Mouse (Mus musculus): ENCODE measurements around the gene Cfap43. TPM values are rescaled to one million over a fixed set of nuclear protein-coding genes. Genes with fewer than 3 reads are reported as not detected.

Cfap43 gene
- total RNA-seq, 1 experiment: 1.5 TPM

DNA sequence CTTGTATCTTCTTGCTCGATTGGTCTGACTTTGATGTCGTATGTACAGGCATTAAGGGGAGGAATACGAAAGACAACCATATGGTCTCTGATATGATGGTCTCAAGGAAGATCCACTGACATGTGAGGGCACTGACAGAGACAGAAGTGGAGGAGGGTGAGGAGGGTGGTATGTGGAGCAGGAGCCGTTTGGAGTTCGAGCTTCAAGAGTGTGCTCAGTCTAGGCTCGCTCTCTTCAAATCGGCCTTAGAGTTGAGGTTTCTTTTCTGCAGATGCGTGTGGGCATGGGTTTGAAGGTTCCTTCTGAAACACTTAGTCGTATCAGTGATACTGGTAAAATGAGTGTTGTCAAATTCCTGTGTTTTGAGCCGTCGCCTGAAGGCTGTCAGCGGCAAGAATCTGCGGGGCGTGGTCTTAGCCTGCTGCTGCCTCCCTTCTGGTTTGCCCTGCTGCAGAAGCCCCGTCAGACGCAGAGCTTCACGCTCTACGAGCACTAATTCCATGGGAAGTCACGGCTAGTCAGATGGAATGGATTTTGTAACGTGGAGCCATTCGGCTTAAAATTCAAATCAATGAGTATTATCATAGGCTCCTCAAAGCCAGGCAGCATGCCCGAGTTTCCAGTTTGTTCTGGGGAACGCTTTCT lies 27.9 kb upstream of the Cfap43 start:
- TF ChIP-seq HCFC1 (IDR thresholded peaks at IDR 0.05; ENCODE audit: borderline replicate concordance, insufficient read depth, low read length) (no peak), ZC3H11A (IDR thresholded peaks at IDR 0.05; ENCODE audit: borderline replicate concordance, low read depth, low read length) (no peak), CHD2 (IDR thresholded peaks at IDR 0.05; ENCODE audit: low read depth, low read length) (no peak), ZNF384 (IDR thresholded peaks at IDR 0.05; ENCODE audit: low read depth, low read length) (no peak), MAFK (IDR thresholded peaks at IDR 0.05; ENCODE audit: insufficient read depth, low read depth, low read length) (no peak)
- Histone ChIP-seq H3K36me3 (ENCODE audit: control insufficient read depth, insufficient read depth, low read length, poor library complexity, severe bottlenecking) (no peaks in the 10 kb centered on the region), H3K9ac (ENCODE audit: insufficient read depth, low read depth, low read length, poor library complexity, severe bottlenecking) (no peak overlapping the region), H3K9me3 (ENCODE audit: control insufficient read depth, insufficient read depth, low read depth, low read length) (no peaks in the 10 kb centered on the region), H3K4me3 (ENCODE audit: insufficient read depth in 1 of 2, low read depth in 1 of 2, low read length in 2 of 2, poor library complexity in 1 of 2, severe bottlenecking in 1 of 2) (no peak overlapping the region), H3K4me1 (ENCODE audit: control insufficient read depth in 2 of 2, insufficient read depth in 2 of 2, low read length in 2 of 2, poor library complexity in 1 of 2) (no peaks in the 10 kb centered on the region), H3K27ac (ENCODE audit: insufficient read depth, low read depth, low read length, poor library complexity, severe bottlenecking) (no peak overlapping the region)
- no peak for DNase-seq (ENCODE audit: low read depth, low spot score)
- in situ Hi-C loops (cut with MboI; ENCODE audit: low sequenced_read_pairs in 2 of 2, unreplicated experiment in 2 of 2): no loop called here

DNA sequence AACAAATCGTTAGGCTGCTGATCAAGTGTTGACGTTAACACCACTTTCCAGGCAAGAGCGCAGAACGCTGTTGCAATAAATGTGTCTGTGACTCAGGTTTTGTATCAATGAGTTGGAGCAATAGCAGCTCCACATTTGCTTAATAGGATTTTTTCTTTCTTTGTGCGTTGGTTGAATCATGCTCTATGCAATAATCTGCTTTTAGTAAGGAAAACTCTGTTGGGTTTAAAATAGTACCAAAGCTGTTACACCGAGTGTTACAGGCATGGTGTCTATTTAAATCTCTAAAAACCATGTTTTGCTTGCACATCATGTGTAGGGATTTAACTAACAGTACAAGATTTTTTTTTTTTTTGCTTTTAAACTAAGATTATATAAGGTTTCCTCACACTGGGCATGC lies 20.3 kb upstream of the Cfap43 start:
- peaks cover 0 to 2% of the 10 kb centered on the region in 2 experiments; a peak in 1 of 4 replicates for H3K4me1 ChIP-seq (ENCODE audit: control insufficient read depth in 2 of 2, insufficient read depth in 2 of 2, low read length in 2 of 2, poor library complexity in 1 of 2)
- no peak overlapping the region for H3K27ac ChIP-seq (ENCODE audit: insufficient read depth, low read depth, low read length, poor library complexity, severe bottlenecking)
- H3K36me3 ChIP-seq (ENCODE audit: control insufficient read depth, insufficient read depth, low read length, poor library complexity, severe bottlenecking): no peaks in the 10 kb centered on the region
- H3K9me3 ChIP-seq (ENCODE audit: control insufficient read depth, insufficient read depth, low read depth, low read length): no peaks in the 10 kb centered on the region
- no peak for TF ChIP-seq ZC3H11A (IDR thresholded peaks at IDR 0.05; ENCODE audit: borderline replicate concordance, low read depth, low read length)
- no peak for TF ChIP-seq ZNF384 (IDR thresholded peaks at IDR 0.05; ENCODE audit: low read depth, low read length)
- no peak for TF ChIP-seq CHD2 (IDR thresholded peaks at IDR 0.05; ENCODE audit: low read depth, low read length)
- no peak for TF ChIP-seq HCFC1 (IDR thresholded peaks at IDR 0.05; ENCODE audit: borderline replicate concordance, insufficient read depth, low read length)
- H3K4me3 ChIP-seq (ENCODE audit: insufficient read depth in 1 of 2, low read depth in 1 of 2, low read length in 2 of 2, poor library complexity in 1 of 2, severe bottlenecking in 1 of 2): no peak overlapping the region
- in situ Hi-C loops (cut with MboI; ENCODE audit: low sequenced_read_pairs in 2 of 2, unreplicated experiment in 2 of 2): no loop called here
- DNase-seq (ENCODE audit: low read depth, low spot score): no peak
- no peak overlapping the region for H3K9ac ChIP-seq (ENCODE audit: insufficient read depth, low read depth, low read length, poor library complexity, severe bottlenecking)

DNA sequence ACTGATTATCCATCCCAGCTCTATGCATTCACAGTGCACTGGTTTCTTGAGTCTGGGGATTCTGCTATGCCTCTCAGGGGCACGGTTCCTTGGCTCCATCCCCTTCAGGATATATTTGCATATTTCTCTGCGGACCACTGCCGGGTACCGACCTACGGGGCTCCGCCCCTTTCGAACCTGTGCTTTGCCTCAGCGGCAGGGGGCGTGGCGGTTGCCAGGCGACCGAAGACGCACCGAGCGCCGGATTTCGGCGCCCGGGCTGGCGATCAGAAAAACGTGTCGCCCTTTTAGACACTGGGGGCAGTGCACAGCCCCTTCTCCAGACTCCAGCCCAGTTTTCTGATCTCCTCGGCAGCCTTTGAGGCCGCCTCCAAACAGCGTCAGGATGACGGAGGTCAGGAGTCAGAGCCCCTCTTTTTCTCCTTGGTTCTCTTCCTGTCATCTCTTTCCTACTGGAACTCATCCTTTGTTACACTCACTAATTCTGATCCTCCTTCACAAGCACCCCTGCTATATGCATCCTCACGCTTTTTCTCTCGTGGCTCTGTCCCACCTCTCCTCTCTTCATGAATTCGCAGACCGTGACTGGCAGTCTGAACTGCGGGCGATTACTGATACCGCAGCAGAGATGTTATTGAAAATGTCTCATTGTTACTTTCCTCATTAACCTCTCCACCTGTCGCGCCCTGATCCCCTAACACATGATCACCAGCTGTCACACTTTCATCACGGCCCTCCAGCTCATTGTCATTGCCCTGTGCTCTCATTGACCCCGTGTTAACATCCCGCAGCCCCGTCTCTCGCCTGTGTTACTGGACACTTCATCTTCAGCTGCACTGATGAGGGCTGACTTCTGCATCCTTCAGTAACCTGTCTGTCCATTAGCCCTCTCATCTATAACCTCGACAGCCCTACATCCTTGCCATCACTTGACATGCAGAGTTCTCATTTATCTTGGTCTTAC lies 18.6 kb upstream of the Cfap43 start, which contains the start of gene Cfap58:
Gene Cfap58 (plus strand): TSS at position 233 of the 964 bp plus-strand sequence.
- DNase-seq (ENCODE audit: low read depth, low spot score): peak; percentile 75
- Histone ChIP-seq H3K36me3 (ENCODE audit: control insufficient read depth, insufficient read depth, low read length, poor library complexity, severe bottlenecking) (no peaks in the 10 kb centered on the region), H3K4me1 (ENCODE audit: control insufficient read depth in 2 of 2, insufficient read depth in 2 of 2, low read length in 2 of 2, poor library complexity in 1 of 2) (peaks cover 0 to 2% of the 10 kb centered on the region in 2 experiments; a peak in 1 of 4 replicates), H3K27ac (ENCODE audit: insufficient read depth, low read depth, low read length, poor library complexity, severe bottlenecking) (no peak within 1 kb of the TSS), H3K9me3 (ENCODE audit: control insufficient read depth, insufficient read depth, low read depth, low read length) (no peaks in the 10 kb centered on the region), H3K9ac (ENCODE audit: insufficient read depth, low read depth, low read length, poor library complexity, severe bottlenecking) (no peak within 1 kb of the TSS), H3K4me3 (ENCODE audit: insufficient read depth in 1 of 2, low read depth in 1 of 2, low read length in 2 of 2, poor library complexity in 1 of 2, severe bottlenecking in 1 of 2) (0 out of 4 replicates have a peak within 1 kb of the TSS, but pooled peaks of 1 of the 2 experiments have one; percentile 8)
- in situ Hi-C loops (cut with MboI; ENCODE audit: low sequenced_read_pairs in 2 of 2, unreplicated experiment in 2 of 2): no loop called here
- no peak for TF ChIP-seq ZNF384 (IDR thresholded peaks at IDR 0.05; ENCODE audit: low read depth, low read length)

DNA sequence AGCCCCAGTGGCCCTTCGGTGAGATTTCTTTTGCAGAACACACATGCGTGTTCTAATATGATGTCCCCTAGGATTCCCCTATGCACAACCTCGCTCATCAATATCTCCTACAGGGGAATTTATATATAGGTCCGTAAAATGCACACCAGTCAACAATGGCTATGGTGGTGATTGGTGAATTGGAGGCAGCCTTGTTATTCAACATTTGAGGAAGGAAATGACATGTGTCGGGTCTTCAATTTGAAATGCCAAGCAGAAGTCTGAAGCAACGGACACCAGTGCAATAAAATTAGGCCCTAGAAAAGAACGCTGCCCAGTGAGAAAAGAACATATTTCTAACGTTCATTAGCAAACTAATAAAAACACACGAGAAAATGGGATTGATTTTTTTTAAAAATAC lies 17.9 kb upstream of the Cfap43 start:
- TF ChIP-seq ZC3H11A (IDR thresholded peaks at IDR 0.05; ENCODE audit: borderline replicate concordance, low read depth, low read length) (no peak), CHD2 (IDR thresholded peaks at IDR 0.05; ENCODE audit: low read depth, low read length) (no peak), MAFK (IDR thresholded peaks at IDR 0.05; ENCODE audit: insufficient read depth, low read depth, low read length) (no peak), ZNF384 (IDR thresholded peaks at IDR 0.05; ENCODE audit: low read depth, low read length) (no peak), HCFC1 (IDR thresholded peaks at IDR 0.05; ENCODE audit: borderline replicate concordance, insufficient read depth, low read length) (no peak)
- no peak overlapping the region for H3K4me3 ChIP-seq (ENCODE audit: insufficient read depth in 1 of 2, low read depth in 1 of 2, low read length in 2 of 2, poor library complexity in 1 of 2, severe bottlenecking in 1 of 2)
- H3K9ac ChIP-seq (ENCODE audit: insufficient read depth, low read depth, low read length, poor library complexity, severe bottlenecking): no peak overlapping the region
- no peak for DNase-seq (ENCODE audit: low read depth, low spot score)
- in situ Hi-C loops (cut with MboI; ENCODE audit: low sequenced_read_pairs in 2 of 2, unreplicated experiment in 2 of 2): no loop called here
- peaks cover 0 to 2% of the 10 kb centered on the region in 2 experiments; a peak in 1 of 4 replicates for H3K4me1 ChIP-seq (ENCODE audit: control insufficient read depth in 2 of 2, insufficient read depth in 2 of 2, low read length in 2 of 2, poor library complexity in 1 of 2)
- H3K36me3 ChIP-seq (ENCODE audit: control insufficient read depth, insufficient read depth, low read length, poor library complexity, severe bottlenecking): no peaks in the 10 kb centered on the region
- H3K9me3 ChIP-seq (ENCODE audit: control insufficient read depth, insufficient read depth, low read depth, low read length): no peaks in the 10 kb centered on the region
- no peak overlapping the region for H3K27ac ChIP-seq (ENCODE audit: insufficient read depth, low read depth, low read length, poor library complexity, severe bottlenecking)

All from ES-E14 (cell line).